Mouse (Mus musculus): ENCODE data around the gene Prss37. TPM values are rescaled to one million over a fixed set of nuclear protein-coding genes. Genes with fewer than 3 reads are reported as not detected.

The Prss37 gene
- polyA plus RNA-seq (2015; fragmentation: Illumina TruSeq; extraction: RNeasy Lipid Tissue Mini Kit (QIAGEN cat#74804); ENCODE audit: insufficient read depth, low replicate concordance): not detected

DNA sequence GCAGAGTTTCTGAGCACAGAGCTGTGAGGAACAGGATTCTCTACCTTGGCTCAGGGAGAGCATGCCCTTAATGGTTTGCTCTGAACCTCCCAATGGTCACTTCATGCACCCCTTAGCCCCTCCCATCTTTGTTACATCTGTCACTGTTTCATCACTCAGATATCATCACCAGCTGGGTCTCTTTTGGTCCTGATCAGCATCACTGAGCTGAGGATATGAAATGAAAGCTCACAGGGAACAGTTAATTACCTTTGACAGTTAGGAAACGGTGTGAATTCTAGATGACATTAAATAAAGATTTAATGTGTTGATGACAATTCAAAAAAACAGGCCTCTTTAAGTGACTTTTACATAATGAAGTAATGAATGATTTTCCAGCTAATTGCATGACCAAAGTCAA is at the start of gene Prss37:
Prss37 (minus strand) TSS at position 101 of the 400 bp plus-strand sequence.

DNA sequence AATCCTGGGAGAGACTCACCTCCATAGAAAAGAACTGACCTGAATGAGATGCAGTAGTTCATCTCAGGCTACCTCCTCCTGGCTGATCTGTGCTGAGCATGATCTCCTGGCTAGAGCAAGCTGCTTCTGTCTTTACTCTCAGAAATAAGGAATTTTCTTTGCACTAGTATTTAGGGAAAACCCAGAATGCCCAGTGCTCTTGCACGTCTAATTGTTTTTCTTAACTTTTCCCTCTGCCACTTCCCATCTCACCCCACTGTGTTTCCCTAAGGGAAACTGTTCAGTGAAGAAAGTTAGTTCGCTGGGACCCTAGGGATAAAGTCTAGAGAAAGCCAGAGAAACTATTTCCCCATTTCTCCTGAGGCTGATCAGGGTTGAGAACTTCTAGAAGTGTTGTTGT is 35.6 kb upstream of the Prss37 start, which contains the start of gene Olfr461:
Olfr461 (minus strand) TSS at position 101 of the 400 bp plus-strand sequence.

DNA sequence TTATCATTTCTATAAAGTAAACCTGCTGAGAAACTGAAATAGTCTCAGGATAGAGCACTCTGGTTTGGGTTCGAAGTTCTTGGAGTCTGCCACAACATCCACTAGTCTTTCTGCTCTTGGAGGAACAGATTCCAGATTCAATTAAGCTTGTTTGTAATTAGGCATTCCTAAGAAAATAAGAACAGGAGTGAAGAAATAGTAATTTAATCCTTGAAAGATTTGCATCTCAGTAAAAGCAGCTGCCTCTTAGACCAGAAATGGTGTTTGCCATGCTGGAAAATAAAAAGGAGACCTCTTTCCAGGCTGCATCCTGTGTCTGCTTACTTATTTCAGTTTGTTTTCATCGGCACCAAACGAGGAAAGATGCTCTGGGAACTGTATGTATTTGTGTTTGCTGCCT is 26.1 kb downstream of the Prss37 start, which contains the start of gene Tas2r108:
Tas2r108 (plus strand) TSS at position 301 of the 400 bp plus-strand sequence.

DNA sequence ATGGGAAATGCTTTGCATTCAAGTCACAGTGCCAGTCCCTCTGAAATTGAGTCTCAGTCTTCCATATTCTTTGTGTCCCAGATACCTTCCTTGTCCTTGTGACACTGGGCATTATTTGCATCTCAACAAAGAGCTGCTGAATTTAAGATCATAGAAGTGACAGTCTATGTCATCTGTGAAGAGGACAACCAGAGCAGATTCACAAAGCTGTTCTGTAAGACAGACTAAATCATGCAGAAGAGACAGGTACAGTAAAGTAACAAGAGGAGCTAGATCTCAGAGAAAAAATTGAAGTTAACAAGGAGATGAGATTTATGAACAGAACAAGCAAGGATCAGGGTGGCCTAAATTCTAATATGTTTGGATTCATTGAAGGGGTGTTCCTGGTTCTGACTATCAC is 28.4 kb downstream of the Prss37 start, which contains the start of gene Tas2r137:
Tas2r137 (plus strand) TSS at position 301 of the 400 bp plus-strand sequence.

DNA sequence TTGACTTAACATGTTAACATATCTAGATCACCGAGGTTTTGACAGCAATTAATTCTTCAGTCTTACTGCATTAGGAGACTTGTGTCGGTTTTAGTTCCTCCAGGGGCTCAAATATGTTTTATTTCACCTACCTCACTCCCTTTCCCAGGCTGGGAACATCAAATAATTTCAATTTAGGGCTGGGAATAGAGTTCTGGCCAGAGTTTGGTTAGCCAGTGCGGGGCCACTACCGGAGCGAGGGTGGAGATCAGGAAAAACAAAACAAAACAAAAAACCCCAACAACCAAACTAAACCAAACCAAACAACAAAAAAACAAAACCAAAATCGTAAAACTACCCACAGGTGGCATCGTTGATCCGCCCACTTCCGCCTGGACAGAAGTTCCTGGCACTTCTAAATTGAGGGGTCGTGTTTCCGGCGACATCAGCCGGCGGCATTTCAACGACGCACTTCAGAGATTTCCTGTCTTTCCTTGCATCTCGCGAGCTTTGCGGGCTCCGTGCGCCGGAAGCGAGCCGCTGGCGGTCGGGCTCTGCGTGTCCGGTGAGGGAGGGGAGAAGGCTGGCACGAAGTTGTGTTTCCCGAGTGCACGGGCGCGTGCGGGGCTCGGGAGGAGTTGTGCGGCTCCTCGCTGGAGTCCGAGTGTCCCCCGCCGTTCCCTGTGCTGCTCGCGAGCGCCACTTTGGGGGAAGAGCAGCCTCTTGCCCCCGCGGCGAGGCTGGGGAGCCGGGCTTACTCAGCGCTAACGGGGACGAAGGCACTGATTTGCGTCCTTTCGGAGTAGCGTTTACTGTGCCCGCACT is 48.2 kb downstream of the Prss37 start, which contains the start of gene Ssbp1:
Ssbp1 (plus strand) TSS at position 437 of the 804 bp plus-strand sequence.

Other genes starting within 250 kb of the Prss37 start
- 23.2 TPM for gene Agk, start 194.3 kb downstream of the Prss37 start, polyA plus RNA-seq (2015; fragmentation: Illumina TruSeq; extraction: RNeasy Lipid Tissue Mini Kit (QIAGEN cat#74804); ENCODE audit: insufficient read depth, low replicate concordance)
- gene E330009J07Rik, start 83.4 kb downstream of the Prss37 start, polyA plus RNA-seq (2015; fragmentation: Illumina TruSeq; extraction: RNeasy Lipid Tissue Mini Kit (QIAGEN cat#74804); ENCODE audit: insufficient read depth, low replicate concordance): 16.9 TPM
- not detected for gene Wee2, start 80.4 kb downstream of the Prss37 start, polyA plus RNA-seq (2015; fragmentation: Illumina TruSeq; extraction: RNeasy Lipid Tissue Mini Kit (QIAGEN cat#74804); ENCODE audit: insufficient read depth, low replicate concordance)
- gene Ssbp1, start 48.2 kb downstream of the Prss37 start, polyA plus RNA-seq (2015; fragmentation: Illumina TruSeq; extraction: RNeasy Lipid Tissue Mini Kit (QIAGEN cat#74804); ENCODE audit: insufficient read depth, low replicate concordance): 128 TPM
- gene Tas2r137, start 28.3 kb downstream of the Prss37 start, polyA plus RNA-seq (2015; fragmentation: Illumina TruSeq; extraction: RNeasy Lipid Tissue Mini Kit (QIAGEN cat#74804); ENCODE audit: insufficient read depth, low replicate concordance): not detected
- not detected for gene Tas2r108, start 26.0 kb downstream of the Prss37 start, polyA plus RNA-seq (2015; fragmentation: Illumina TruSeq; extraction: RNeasy Lipid Tissue Mini Kit (QIAGEN cat#74804); ENCODE audit: insufficient read depth, low replicate concordance)
- not detected for gene Olfr461, start 35.5 kb upstream of the Prss37 start, polyA plus RNA-seq (2015; fragmentation: Illumina TruSeq; extraction: RNeasy Lipid Tissue Mini Kit (QIAGEN cat#74804); ENCODE audit: insufficient read depth, low replicate concordance)
- gene Olfr460, start 50.0 kb upstream of the Prss37 start, polyA plus RNA-seq (2015; fragmentation: Illumina TruSeq; extraction: RNeasy Lipid Tissue Mini Kit (QIAGEN cat#74804); ENCODE audit: insufficient read depth, low replicate concordance): not detected
- gene Clec5a, start 66.3 kb upstream of the Prss37 start, polyA plus RNA-seq (2015; fragmentation: Illumina TruSeq; extraction: RNeasy Lipid Tissue Mini Kit (QIAGEN cat#74804); ENCODE audit: insufficient read depth, low replicate concordance): 9.4 TPM
- not detected for gene Tas2r138, start 93.8 kb upstream of the Prss37 start, polyA plus RNA-seq (2015; fragmentation: Illumina TruSeq; extraction: RNeasy Lipid Tissue Mini Kit (QIAGEN cat#74804); ENCODE audit: insufficient read depth, low replicate concordance)
- 0.29 TPM for gene Mgam, start 109.3 kb upstream of the Prss37 start, polyA plus RNA-seq (2015; fragmentation: Illumina TruSeq; extraction: RNeasy Lipid Tissue Mini Kit (QIAGEN cat#74804); ENCODE audit: insufficient read depth, low replicate concordance)